In the genomic region with DNA sequence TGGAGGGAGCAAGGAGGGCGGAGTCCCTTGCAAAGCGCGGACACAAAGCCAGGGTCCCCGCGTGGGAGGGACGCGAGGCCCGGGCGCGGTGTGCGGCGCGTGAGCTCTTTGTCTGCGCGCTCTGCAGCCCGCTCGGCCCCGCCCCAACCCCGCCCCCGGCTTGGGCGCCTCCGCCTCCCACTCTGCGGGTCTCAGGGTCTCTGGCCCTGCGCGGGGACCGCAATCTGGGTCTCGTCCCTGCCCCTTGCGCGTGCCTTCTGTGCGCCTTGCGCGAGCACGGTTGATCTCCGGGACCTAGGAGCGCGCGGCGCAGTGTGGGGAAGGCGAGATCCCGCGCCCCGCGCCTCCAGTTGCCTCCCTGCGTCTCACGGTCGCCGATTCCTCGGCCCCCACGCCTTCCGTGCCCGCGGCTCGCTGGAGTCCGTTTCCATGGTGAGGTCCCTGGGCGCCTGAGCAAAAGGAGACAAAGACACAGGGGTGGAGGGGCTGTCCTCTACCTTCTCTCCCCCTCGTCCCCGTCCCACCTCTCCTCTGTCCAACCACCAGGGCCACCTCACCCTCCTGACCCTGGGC, we compare ENCODE assay signal across 8 mouse cellular contexts. TPM values are rescaled to one million over a fixed set of nuclear protein-coding genes. Genes with fewer than 3 reads are reported as not detected.
DNase-seq lines count a peak whose midpoint lies in the region; ATAC-seq and TF ChIP-seq lines count a peak whose summit lies in the region.

Gene Prtn3 (plus strand): TSS at position 187 of the 573 bp plus-strand sequence.
Gene Plppr3 (minus strand): TSS at position 345 of the 573 bp plus-strand sequence.

- TF ChIP-seq CTCF in CH12.LX (conservative IDR thresholded peaks at IDR 0.05 in 1 of 2, IDR thresholded peaks at IDR 0.05 in 1 of 2; ENCODE audit: low read depth in 2 of 2, low read length in 2 of 2), result no peak

- dilution Hi-C loops in CH12.LX (cut with MboI; ENCODE audit: extremely low pct_ligation_motif_present, extremely low pct_unique_long_range_greater_than_20kb, low sequenced_read_pairs), result no loop called here

- H3K4me2 ChIP-seq in CH12.LX (ENCODE audit: insufficient read depth, low read depth, poor library complexity, severe bottlenecking), result peak within 1 kb of the TSS; percentile 59
- peak within 1 kb of the TSS; percentile 87 for H3K4me2 ChIP-seq in hindbrain, embryonic 14.5 days (replicated peaks)

- H3K36me3 ChIP-seq in CH12.LX (replicated peaks in 1 of 2; ENCODE audit: control insufficient read depth in 1 of 2, insufficient read depth in 1 of 2, low read length in 1 of 2) (no peaks in the 10 kb centered on the region), macrophage (ENCODE audit: inconsistent target) (no peaks in the 10 kb centered on the region)
- H3K36me3 ChIP-seq in hindbrain, embryonic 14.5 days (replicated peaks; ENCODE audit: control insufficient read depth, insufficient read depth), result peaks cover 27% of the 10 kb centered on the region
- H3K36me3 ChIP-seq in splenic B cell, adult 2 months (ENCODE audit: control insufficient read depth, insufficient read depth, low read length, poor library complexity, severe bottlenecking), result no peaks in the 10 kb centered on the region

- H3K27ac ChIP-seq in CH12.LX (ENCODE audit: insufficient read depth, low read depth) (no peak within 1 kb of the TSS), macrophage (no peak within 1 kb of the TSS)
- H3K27ac ChIP-seq in hindbrain, embryonic 14.5 days, result peak within 1 kb of the TSS; percentile 96

- peak; percentile 20; the same call in 1 of the 2 replicates for ATAC-seq in common myeloid progenitor, adult 5-6 weeks (replicated peaks; ENCODE audit: low read depth, poor library complexity, severe bottlenecking)
- peak; percentile 93 for ATAC-seq in hindbrain, embryonic 14.5 days (ENCODE audit: low FRiP score)

- no peak for TF ChIP-seq POLR2A in CH12.LX (IDR thresholded peaks at IDR 0.05; ENCODE audit: low read depth, low read length)

- H3K4me1 ChIP-seq in CH12.LX (ENCODE audit: control insufficient read depth in 1 of 2, insufficient read depth in 2 of 2), result peaks cover 10 to 24% of the 10 kb centered on the region in 2 experiments
- H3K4me1 ChIP-seq in hindbrain, embryonic 14.5 days (replicated peaks; ENCODE audit: control insufficient read depth, insufficient read depth, low read length), result peaks cover 37% of the 10 kb centered on the region

- no peak for TF ChIP-seq RAD21 in CH12.LX (IDR thresholded peaks at IDR 0.05; ENCODE audit: low read depth, low read length)

- WGBS in hindbrain, embryonic 14.5 days, result under 1% methylated on average over 53 of the region's 57 CpGs
- WGBS in macrophage (ENCODE audit: missing documents), result 2% methylated on average over 56 of the region's 57 CpGs

- DNase-seq in heart, adult 11 months, result peak; percentile 91
- DNase-seq in heart, postnatal 36 days, result no peak
- no peak for DNase-seq in CH12.LX (ENCODE audit: extremely low read depth)
- DNase-seq in hindbrain, embryonic 14.5 days (ENCODE audit: low spot score), result peak; percentile 85
- DNase-seq in splenic B cell, adult 2 months (ENCODE audit: low read depth, low spot score), result peak; percentile 45
- no peak for DNase-seq in layer of hippocampus, postnatal 36 days

- H3K4me3 ChIP-seq in CH12.LX (replicated peaks in 1 of 3; ENCODE audit: low read depth in 2 of 3, low read length in 2 of 3, poor library complexity in 1 of 3) (no peak within 1 kb of the TSS), macrophage (ENCODE audit: inconsistent target) (peak within 1 kb of the TSS; percentile 5; the same call in 1 of the 2 replicates)
- H3K4me3 ChIP-seq in hindbrain, embryonic 14.5 days (replicated peaks; ENCODE audit: low read length), result peak within 1 kb of the TSS; percentile 67

- no peak within 1 kb of the TSS for H3K9ac ChIP-seq in CH12.LX (ENCODE audit: insufficient read depth, low read depth)
- peak within 1 kb of the TSS; percentile 96 for H3K9ac ChIP-seq in hindbrain, embryonic 14.5 days

- no peaks in the 10 kb centered on the region for H3K9me3 ChIP-seq in CH12.LX (replicated peaks; ENCODE audit: low read length)
- no peaks in the 10 kb centered on the region for H3K9me3 ChIP-seq in hindbrain, embryonic 14.5 days (ENCODE audit: control insufficient read depth, low read length)

- in situ Hi-C loops in CH12.LX (cut with MboI; ENCODE audit: low pct_ligation_motif_present, low pct_unique_long_range_greater_than_20kb, low sequenced_read_pairs), result no loop called here

- H3K79me2 ChIP-seq in CH12.LX (replicated peaks; ENCODE audit: control insufficient read depth, extremely low read depth, insufficient read depth, poor library complexity, severe bottlenecking) (no peaks in the 10 kb centered on the region), macrophage (ENCODE audit: inconsistent target) (no peaks in the 10 kb centered on the region)

- H3K27me3 ChIP-seq in CH12.LX (replicated peaks), result no peaks in the 10 kb centered on the region
- no peaks in the 10 kb centered on the region; the same call in 1 of the 2 replicates for H3K27me3 ChIP-seq in hindbrain, embryonic 14.5 days (ENCODE audit: control insufficient read depth, insufficient read depth, low read length)
- H3K27me3 ChIP-seq in splenic B cell, adult 2 months (ENCODE audit: control insufficient read depth, insufficient read depth, low read length, poor library complexity, severe bottlenecking), result no peaks in the 10 kb centered on the region

- no peak for TF ChIP-seq EP300 in CH12.LX (IDR thresholded peaks at IDR 0.05; ENCODE audit: low read length)

- intact Hi-C loops in heart, postnatal 36 days (cut with DNase I), result no loop called here

TF ChIP-seq in CH12.LX, 34 proteins besides CTCF, POLR2A, EP300 and RAD21:
- no peak for TF ChIP-seq MXI1 (IDR thresholded peaks at IDR 0.05; ENCODE audit: low read depth, low read length)
- no peak for TF ChIP-seq KAT2A (IDR thresholded peaks at IDR 0.05; ENCODE audit: insufficient replicate concordance, low read length)
- TF ChIP-seq NELFE (IDR thresholded peaks at IDR 0.05; ENCODE audit: low read depth, low read length), result no peak
- no peak for TF ChIP-seq ZMIZ1 (IDR thresholded peaks at IDR 0.05; ENCODE audit: low read depth, low read length)
- no peak for TF ChIP-seq USF1 (IDR thresholded peaks at IDR 0.05; ENCODE audit: low read depth, low read length)
- no peak for TF ChIP-seq ETS1 (conservative IDR thresholded peaks at IDR 0.05; ENCODE audit: low read depth, low read length)
- TF ChIP-seq PAX5 (IDR thresholded peaks at IDR 0.05; ENCODE audit: low read length), result no peak
- TF ChIP-seq ZC3H11A (IDR thresholded peaks at IDR 0.05; ENCODE audit: low read depth, low read length), result no peak
- no peak for TF ChIP-seq SMC3 (IDR thresholded peaks at IDR 0.05; ENCODE audit: low read depth, low read length)
- no peak for TF ChIP-seq HCFC1 (IDR thresholded peaks at IDR 0.05; ENCODE audit: low read depth, low read length)
- TF ChIP-seq E2F4 (IDR thresholded peaks at IDR 0.05; ENCODE audit: insufficient replicate concordance, low read depth, low read length), result no peak
- no peak for TF ChIP-seq ELF1 (IDR thresholded peaks at IDR 0.05; ENCODE audit: low read depth, low read length)
- no peak for TF ChIP-seq GABPA (IDR thresholded peaks at IDR 0.05; ENCODE audit: insufficient replicate concordance, low read depth, low read length)
- TF ChIP-seq ZKSCAN1 (IDR thresholded peaks at IDR 0.05; ENCODE audit: borderline replicate concordance, low read depth, low read length), result no peak
- no peak for TF ChIP-seq TCF12 (IDR thresholded peaks at IDR 0.05; ENCODE audit: low read depth, low read length)

RNA-seq across cellular contexts. Expression of gene Prtn3, which starts in this region (rescaled TPM):
- not detected for total RNA-seq in heart, postnatal 36 days (2021)
- total RNA-seq in CH12.LX (2012; rRNA removed), result 0.30 TPM in 1 of 2 replicates, not detected in the other
- total RNA-seq in CH12.LX (2014; rRNA removed), result not detected in 2 replicates
- 0.39 TPM in 1 of 2 replicates, not detected in the other for polyA plus RNA-seq in CH12.LX (2012; ENCODE audit: insufficient read length, low read depth)
- total RNA-seq in common myeloid progenitor, adult 5-6 weeks (2017), result 131 and 159 TPM in 2 replicates
- 10.1 and 12.8 TPM in 2 replicates for polyA plus RNA-seq in hindbrain, embryonic 14.5 days (2014; fragmentation: Nextera tagmentation; extraction: Ambion mirVana)
- 1 to 10 TPM in 2 of 26 experiments, not detected in 24; 2.3 to 3.4 TPM for total RNA-seq in macrophage (2018; cell fraction: chromatin; rRNA removed)
- total RNA-seq in macrophage (2018; cell fraction: cytosol; rRNA removed), result 1 to 10 TPM in 15 of 26 experiments, under 1 TPM in 11; 0.20 to 3.8 (median 1.2) TPM
- 1 to 10 TPM in 3 of 26 experiments, under 1 TPM in 1, not detected in 22; 0.77 to 2.7 (median 1.3) TPM for total RNA-seq in macrophage (2018; cell fraction: nucleus; rRNA removed)
- polyA plus RNA-seq in macrophage (2018), result 0.96 to 1.6 TPM (median 1.2 TPM) in 3 replicates
- 1 to 10 TPM in 1 of 2 experiments, not detected in 1; 1.0 TPM for total RNA-seq in layer of hippocampus, postnatal 36 days (2021)

RNA-seq across cellular contexts. Expression of gene Plppr3, which starts in this region (rescaled TPM):
- total RNA-seq in heart, postnatal 36 days (2021), result not detected
- 0.47 and 0.55 TPM in 2 replicates for total RNA-seq in CH12.LX (2012; rRNA removed)
- not detected in 2 replicates for total RNA-seq in CH12.LX (2014; rRNA removed)
- 3.4 TPM in 2 replicates for polyA plus RNA-seq in CH12.LX (2012; ENCODE audit: insufficient read length, low read depth)
- total RNA-seq in common myeloid progenitor, adult 5-6 weeks (2017), result 40.8 and 46.6 TPM in 2 replicates
- polyA plus RNA-seq in hindbrain, embryonic 14.5 days (2014; fragmentation: Nextera tagmentation; extraction: Ambion mirVana), result 288 and 294 TPM in 2 replicates
- total RNA-seq in macrophage (2018; cell fraction: chromatin; rRNA removed), result 1 to 10 TPM in 16 of 26 experiments, under 1 TPM in 6, not detected in 4; 0.39 to 4.6 (median 1.9) TPM
- total RNA-seq in macrophage (2018; cell fraction: cytosol; rRNA removed), result 1 to 10 TPM in 13 of 26 experiments, under 1 TPM in 13; 0.17 to 3.2 (median 1.0) TPM
- 1 to 10 TPM in 16 of 26 experiments, under 1 TPM in 8, not detected in 2; 0.17 to 7.0 (median 1.6) TPM for total RNA-seq in macrophage (2018; cell fraction: nucleus; rRNA removed)
- polyA plus RNA-seq in macrophage (2018), result 0.64 to 2.5 TPM (median 1.0 TPM) in 3 replicates
- 10 to 100 TPM; 28.4 to 28.7 TPM for total RNA-seq in layer of hippocampus, postnatal 36 days (2021)

Comparison
In these comparisons a context has a peak if more than half of its experiments do, and no peak if none do; other contexts are left out.
1. RNA of gene Prtn3 (total RNA-seq): 131 to 159 TPM in common myeloid progenitor, adult 5-6 weeks; 1.0 TPM in layer of hippocampus, postnatal 36 days, 0.30 TPM in CH12.LX and not detected in heart, postnatal 36 days; every median in the first group is over 10 times any median in the second.
2. RNA of gene Plppr3 (total RNA-seq): 40.8 to 46.6 TPM in common myeloid progenitor, adult 5-6 weeks and 28.4 to 28.7 TPM in layer of hippocampus, postnatal 36 days; 0.47 to 0.55 TPM in CH12.LX and not detected in heart, postnatal 36 days; every median in the first group is over 10 times any median in the second.
3. RNA of gene Plppr3 (polyA plus RNA-seq): 288 to 294 TPM in hindbrain, embryonic 14.5 days; 3.4 TPM in CH12.LX and 0.64 to 2.5 TPM in macrophage; every median in the first group is over 10 times any median in the second.
4. DNase-seq: peak in heart, adult 11 months (single experiment), hindbrain, embryonic 14.5 days (single experiment) and splenic B cell, adult 2 months (single experiment); none in heart, postnatal 36 days (0 of 2), CH12.LX (single experiment) and layer of hippocampus, postnatal 36 days (0 of 2).
5. H3K4me3 ChIP-seq: peak in hindbrain, embryonic 14.5 days (single experiment) and macrophage (single experiment); none in CH12.LX (0 of 3).